Mouse (Mus musculus) MEL (cell line): ENCODE measurements at regions not wholly inside any gene's neighbourhood (a gene's known extent, or its start where the extent isn't known, plus 50 kb on each side); places are given as distances from the start of the nearest gene placed in this dataset.

Experiments
- DNase-seq: peaks from one replicate; pipeline ENCODE4 v3.0.0; 2011; ENCODE audit warnings: low read depth, low spot score
- H3K27ac ChIP-seq: 2 replicates; pipeline ENCODE4 v1.5.1; 2012; ENCODE audit warnings: low read depth, mild to moderate bottlenecking, control low read depth, low read length, moderate library complexity; ENCODE audit not compliant: control insufficient read depth
- H3K27me3 ChIP-seq, 2 experiments: fragments of 150-350 bp in 1 of 2; sonication (generic) in 1 of 2; 2 replicates each; pipeline ENCODE4 v1.6.1; 2012; ENCODE audit warnings: low read length in 2 of 2, mild to moderate bottlenecking in 2 of 2, improper control_type of control experiment in 1 of 2, moderate library complexity in 1 of 2; ENCODE audit not compliant: insufficient read depth in 2 of 2, control insufficient read depth in 1 of 2
- H3K36me3 ChIP-seq, 2 experiments: 2 replicates each; pipeline ENCODE4 v1.6.1; 2012 to 2014; ENCODE audit warnings: low read length in 2 of 2, improper control_type of control experiment in 1 of 2, inconsistent platforms in 1 of 2, mild to moderate bottlenecking in 1 of 2; ENCODE audit not compliant: insufficient read depth in 2 of 2, control insufficient read depth in 1 of 2
- H3K4me1 ChIP-seq, 2 experiments: fragments of 150-350 bp in 1 of 2; sonication (generic) in 1 of 2; 2 replicates each; pipeline ENCODE4 v1.6.1; 2012; ENCODE audit warnings: low read length in 2 of 2, improper control_type of control experiment in 1 of 2, mild to moderate bottlenecking in 1 of 2; ENCODE audit not compliant: insufficient read depth in 2 of 2, control insufficient read depth in 1 of 2
- H3K4me3 ChIP-seq, 2 experiments: fragments of 150-350 bp in 1 of 2; sonication (generic) in 1 of 2; 2 replicates each; pipeline ENCODE4 v1.5.1; 2012; ENCODE audit warnings: low read depth in 2 of 2, low read length in 2 of 2, mild to moderate bottlenecking in 2 of 2, moderate library complexity in 2 of 2, control low read depth in 1 of 2, improper control_type of control experiment in 1 of 2; ENCODE audit not compliant: control insufficient read depth in 1 of 2, insufficient read depth in 1 of 2
- H3K79me2 ChIP-seq: 2 replicates; pipeline ENCODE4 v1.6.1; 2012; ENCODE audit warnings: mild to moderate bottlenecking, low read length, moderate library complexity; ENCODE audit not compliant: control insufficient read depth, poor library complexity, insufficient read depth
- H3K9ac ChIP-seq: 2 replicates; pipeline ENCODE4 v1.6.1; 2012; ENCODE audit warnings: low read depth, mild to moderate bottlenecking, control low read depth, low read length, moderate library complexity; ENCODE audit not compliant: control insufficient read depth, poor library complexity, severe bottlenecking
- H3K9me3 ChIP-seq: fragments of 150-350 bp; sonication (generic); replicated peaks from 2 replicates; pipeline ENCODE4 v1.6.1; 2012; ENCODE audit warnings: mild to moderate bottlenecking, low read length, improper control_type of control experiment, moderate library complexity; ENCODE audit not compliant: insufficient read depth
- CHD1 ChIP-seq: IDR thresholded peaks from 2 replicates; pipeline ENCODE4 v1.6.1; 2012; ENCODE audit warnings: low read depth, mild to moderate bottlenecking, inconsistent platforms, low read length, improper control_type of control experiment
- CHD2 ChIP-seq: IDR thresholded peaks from 2 replicates; pipeline ENCODE4 v1.6.1; 2011; ENCODE audit warnings: low read length, improper control_type of control experiment
- CTCF ChIP-seq, 3 experiments: IDR thresholded peaks in 2 of 3; conservative IDR thresholded peaks in 1 of 3; 2 replicates each; pipeline ENCODE4 v1.5.1; 2011 to 2012; ENCODE audit warnings: low read length in 3 of 3, low read depth in 2 of 3, mild to moderate bottlenecking in 2 of 3, improper control_type of control experiment in 1 of 3, inconsistent platforms in 1 of 3, mixed read lengths in 1 of 3, moderate library complexity in 1 of 3; ENCODE audit not compliant: control insufficient read depth in 1 of 3, insufficient read depth in 1 of 3, poor library complexity in 1 of 3, severe bottlenecking in 1 of 3
- E2F4 ChIP-seq: IDR thresholded peaks from 2 replicates; pipeline ENCODE4 v1.6.1; 2011; ENCODE audit warnings: low read depth, low read length, improper control_type of control experiment, borderline replicate concordance
- ELF1 ChIP-seq: IDR thresholded peaks from 2 replicates; pipeline ENCODE4 v1.6.1; 2014; ENCODE audit warnings: low read depth, mild to moderate bottlenecking, inconsistent platforms, low read length, improper control_type of control experiment, moderate library complexity
- ETS1 ChIP-seq: IDR thresholded peaks from 2 replicates; pipeline ENCODE4 v1.6.1; 2012; ENCODE audit warnings: low read depth, mild to moderate bottlenecking, inconsistent platforms, low read length, improper control_type of control experiment, moderate library complexity
- MAX ChIP-seq: IDR thresholded peaks from 2 replicates; pipeline ENCODE4 v1.6.1; 2011; ENCODE audit warnings: low read length, improper control_type of control experiment
- MEF2A ChIP-seq: IDR thresholded peaks from 2 replicates; pipeline ENCODE4 v1.6.1; 2014; ENCODE audit warnings: low read depth, mild to moderate bottlenecking, inconsistent platforms, low read length, improper control_type of control experiment; ENCODE audit not compliant: poor library complexity, insufficient replicate concordance, severe bottlenecking; ENCODE audit errors: extremely low read depth
- MXI1 ChIP-seq: IDR thresholded peaks from 2 replicates; pipeline ENCODE4 v1.6.1; 2011; ENCODE audit warnings: mild to moderate bottlenecking, low read depth, low read length, improper control_type of control experiment
- MYB ChIP-seq: IDR thresholded peaks from 2 replicates; pipeline ENCODE4 v1.6.1; 2011; ENCODE audit warnings: mild to moderate bottlenecking, low read depth, low read length, improper control_type of control experiment
- NELFE ChIP-seq: IDR thresholded peaks from 2 replicates; pipeline ENCODE4 v1.6.1; 2011; ENCODE audit warnings: low read depth, low read length, improper control_type of control experiment
- POLR2AphosphoS2 ChIP-seq: IDR thresholded peaks from 2 replicates; pipeline ENCODE4 v1.6.1; 2011; ENCODE audit warnings: low read length, improper control_type of control experiment
- POLR2AphosphoS5 ChIP-seq: IDR thresholded peaks from 2 replicates; pipeline ENCODE4 v1.6.1; 2012; ENCODE audit warnings: low read depth, borderline replicate concordance, mild to moderate bottlenecking, inconsistent platforms, low read length, moderate library complexity, mixed read lengths
- RAD21 ChIP-seq: IDR thresholded peaks from 2 replicates; pipeline ENCODE4 v1.6.1; 2011; ENCODE audit warnings: mild to moderate bottlenecking, low read depth, low read length, improper control_type of control experiment
- SIN3A ChIP-seq: IDR thresholded peaks from 2 replicates; pipeline ENCODE4 v1.6.1; 2012; ENCODE audit warnings: low read length, improper control_type of control experiment, inconsistent platforms
- TBP ChIP-seq: IDR thresholded peaks from 2 replicates; pipeline ENCODE4 v1.8.0; 2011; ENCODE audit warnings: low read depth, low read length, improper control_type of control experiment
- TCF12 ChIP-seq: IDR thresholded peaks from 2 replicates; pipeline ENCODE4 v1.6.1; 2014; ENCODE audit warnings: low read depth, mild to moderate bottlenecking, inconsistent platforms, low read length, improper control_type of control experiment, moderate library complexity
- USF2 ChIP-seq, 2 experiments: IDR thresholded peaks; 2 replicates each; pipeline ENCODE4 v1.6.1; 2011 to 2012; ENCODE audit warnings: improper control_type of control experiment in 2 of 2, low read length in 2 of 2, borderline replicate concordance in 1 of 2, inconsistent platforms in 1 of 2, low read depth in 1 of 2, mild to moderate bottlenecking in 1 of 2; ENCODE audit not compliant: insufficient read depth in 1 of 2

GRCm38 (mm10) chr17:45279811-45280205 is 153.7 kb downstream of the Cdc5l start:
- Histone ChIP-seq H3K4me1 (no peaks in the 10 kb centered on the region), H3K9me3 (no peaks in the 10 kb centered on the region), H3K36me3 (no peaks in the 10 kb centered on the region), H3K79me2 (no peaks in the 10 kb centered on the region), H3K27me3 (peaks cover 0 to 3% of the 10 kb centered on the region in 2 experiments; a peak in 1 of 4 replicates), H3K9ac (no peak overlapping the region), H3K27ac (no peak overlapping the region)
- DNase-seq = no peak
- no peak for TF ChIP-seq NELFE
- no peak for TF ChIP-seq CHD1
- TF ChIP-seq, all 39 proteins: peak for 0
- no peak overlapping the region for H3K4me3 ChIP-seq

GRCm38 (mm10) chr17:45279075-45279810 is 154.3 kb downstream of the Cdc5l start:
- no peaks in the 10 kb centered on the region for H3K79me2 ChIP-seq
- no peak overlapping the region for H3K9ac ChIP-seq
- H3K27me3 ChIP-seq = peaks cover 0 to 3% of the 10 kb centered on the region in 2 experiments; a peak in 1 of 4 replicates
- TF ChIP-seq POLR2AphosphoS2 (no peak), TCF12 (no peak), ELF1 (no peak), TBP (no peak), MYB (no peak), MAX (no peak), CHD2 (no peak), MXI1 (no peak), CTCF (IDR thresholded peaks at IDR 0.05 in 2 of 3, conservative IDR thresholded peaks at IDR 0.05 in 1 of 3; ENCODE audit: control insufficient read depth in 1 of 3, insufficient read depth in 1 of 3, low read depth in 2 of 3, low read length in 3 of 3, poor library complexity in 1 of 3, severe bottlenecking in 1 of 3) (no peak), USF2 (IDR thresholded peaks at IDR 0.05; ENCODE audit: borderline replicate concordance in 1 of 2, insufficient read depth in 1 of 2, low read depth in 1 of 2, low read length in 2 of 2) (no peak), ETS1 (no peak), E2F4 (no peak)
- no peaks in the 10 kb centered on the region for H3K4me1 ChIP-seq
- H3K36me3 ChIP-seq = no peaks in the 10 kb centered on the region
- DNase-seq = no peak
- H3K27ac ChIP-seq = no peak overlapping the region
- no peaks in the 10 kb centered on the region for H3K9me3 ChIP-seq
- no peak overlapping the region for H3K4me3 ChIP-seq

- no peaks in the 10 kb centered on the region for H3K9me3 ChIP-seq
- no peak for DNase-seq
- H3K36me3 ChIP-seq = no peaks in the 10 kb centered on the region
- H3K9ac ChIP-seq = no peak overlapping the region
- H3K4me1 ChIP-seq = no peaks in the 10 kb centered on the region
- no peak for TF ChIP-seq MEF2A
- no peak for TF ChIP-seq USF2 (IDR thresholded peaks at IDR 0.05; ENCODE audit: borderline replicate concordance in 1 of 2, insufficient read depth in 1 of 2, low read depth in 1 of 2, low read length in 2 of 2)
- no peak for TF ChIP-seq ETS1
- no peak for TF ChIP-seq RAD21
- TF ChIP-seq TBP = no peak
- no peak for TF ChIP-seq POLR2AphosphoS2
- no peak for TF ChIP-seq SIN3A
- no peak for TF ChIP-seq POLR2AphosphoS5
- TF ChIP-seq, all 39 proteins: peak for 0
- Histone ChIP-seq H3K4me3 (no peak overlapping the region), H3K27ac (no peak overlapping the region), H3K79me2 (no peaks in the 10 kb centered on the region), H3K27me3 (peaks cover 0 to 3% of the 10 kb centered on the region in 2 experiments; a peak in 1 of 4 replicates)
Observed at GRCm38 (mm10) chr17:45277516-45277915, 156.0 kb downstream of the Cdc5l start.
